ENCODE assay signal across 8 mouse cellular contexts in genomic region chr2:154568329-154569070, GRCm38 (mm10). TPM values are rescaled to one million over a fixed set of nuclear protein-coding genes. Genes with fewer than 3 reads are reported as not detected.
A peak's percentile ranks its signal among the peaks of the same experiment; 100 is the strongest.
DNase-seq lines count a peak whose midpoint lies in the region; ATAC-seq and TF ChIP-seq lines count a peak whose summit lies in the region.

No protein-coding gene starts in this region.

- 49% methylated on average over 10 of the region's 10 CpGs for WGBS in thymus, adult 2 months
- 8% methylated on average over 10 of the region's 10 CpGs for WGBS in lung, embryonic 16.5 days
- WGBS in stomach, embryonic 15.5 days: 10% methylated on average over 10 of the region's 10 CpGs

- H3K4me1 ChIP-seq in thymus, adult 2 months (replicated peaks; ENCODE audit: control insufficient read depth, insufficient read depth, low read length): peaks cover 24% of the 10 kb centered on the region
- peaks cover 38% of the 10 kb centered on the region for H3K4me1 ChIP-seq in lung, embryonic 16.5 days (replicated peaks; ENCODE audit: control insufficient read depth, insufficient read depth, low read length)
- peaks cover 31% of the 10 kb centered on the region for H3K4me1 ChIP-seq in stomach, embryonic 15.5 days

- H3K4me3 ChIP-seq in thymus, adult 2 months (ENCODE audit: control insufficient read depth, insufficient read depth, low read length): peak overlapping the region; percentile 52
- H3K4me3 ChIP-seq in lung, embryonic 16.5 days (ENCODE audit: low read length): peak overlapping the region; percentile 80
- H3K4me3 ChIP-seq in stomach, embryonic 15.5 days (replicated peaks): peak overlapping the region; percentile 89

- no peaks in the 10 kb centered on the region for H3K36me3 ChIP-seq in thymus, adult 2 months (ENCODE audit: control insufficient read depth, insufficient read depth, low read length)
- peaks cover 4% of the 10 kb centered on the region; the same call in 1 of the 2 replicates for H3K36me3 ChIP-seq in lung, embryonic 16.5 days (ENCODE audit: control insufficient read depth, insufficient read depth, low read length)
- peaks cover 8% of the 10 kb centered on the region; the same call in 1 of the 2 replicates for H3K36me3 ChIP-seq in stomach, embryonic 15.5 days

- peak; percentile 26 for DNase-seq in adrenal gland, adult 2 months
- no peak for DNase-seq in adrenal gland, postnatal 25 days
- no peak for DNase-seq in thymus, adult 2 months
- DNase-seq in thymus, postnatal 10 days (ENCODE audit: low spot score in 2 of 2): no peak
- DNase-seq in heart, postnatal 14 days: peak; percentile 39 to 50
- DNase-seq in B cell, adult 2 months: no peak

- no peak for ATAC-seq in lung, embryonic 16.5 days (ENCODE audit: low read depth)
- no peak for ATAC-seq in stomach, embryonic 15.5 days (ENCODE audit: insufficient read depth, low FRiP score, low read depth)

- no peaks in the 10 kb centered on the region for H3K27me3 ChIP-seq in thymus, adult 2 months (ENCODE audit: control insufficient read depth, insufficient read depth, low read length)
- no peaks in the 10 kb centered on the region for H3K27me3 ChIP-seq in lung, embryonic 16.5 days (ENCODE audit: control insufficient read depth, insufficient read depth, low read depth, low read length)
- no peaks in the 10 kb centered on the region for H3K27me3 ChIP-seq in stomach, embryonic 15.5 days (replicated peaks)

- no peak for TF ChIP-seq CTCF in thymus, adult 2 months (IDR thresholded peaks at IDR 0.05; ENCODE audit: borderline replicate concordance, control insufficient read depth, extremely low read depth, insufficient read depth, low read length, poor library complexity)

- peak overlapping the region; percentile 75 for H3K4me2 ChIP-seq in lung, embryonic 16.5 days (ENCODE audit: low read depth, low read length)
- peak overlapping the region; percentile 84 for H3K4me2 ChIP-seq in stomach, embryonic 15.5 days

- TF ChIP-seq POLR2A in thymus, adult 2 months (IDR thresholded peaks at IDR 0.05; ENCODE audit: control insufficient read depth, extremely low read depth, insufficient read depth, low read length, poor library complexity): no peak

- peak overlapping the region; percentile 80 for H3K9ac ChIP-seq in lung, embryonic 16.5 days (ENCODE audit: low read length)
- H3K9ac ChIP-seq in stomach, embryonic 15.5 days: peak overlapping the region; percentile 45

- no peak overlapping the region for H3K27ac ChIP-seq in thymus, adult 2 months (ENCODE audit: control insufficient read depth, insufficient read depth, low read length)
- peak overlapping the region; percentile 88 for H3K27ac ChIP-seq in lung, embryonic 16.5 days (ENCODE audit: low read length)
- peak overlapping the region; percentile 93 for H3K27ac ChIP-seq in stomach, embryonic 15.5 days

- intact Hi-C loops in heart, postnatal 14 days (cut with DNase I): loop anchor here (2.0 kb wide), 1 partner anchor 44 kb away; the partner anchor contains the start of genes 4930519P11Rik and Zfp341

- no peaks in the 10 kb centered on the region for H3K9me3 ChIP-seq in lung, embryonic 16.5 days (ENCODE audit: control insufficient read depth, low read length)
- H3K9me3 ChIP-seq in stomach, embryonic 15.5 days: no peaks in the 10 kb centered on the region

RNA-seq across cellular contexts. Expression of gene E2f1, which starts 1.2 kb away (rescaled TPM):
- 1 to 10 TPM; 7.4 to 8.7 TPM for total RNA-seq in adrenal gland, adult 2 months (2021)
- 12.3 and 14.9 TPM in 2 replicates for polyA plus RNA-seq in adrenal gland, adult 2 months (2012; rRNA removed)
- total RNA-seq in adrenal gland, postnatal 25 days (2021): 11.2 and 13.2 TPM in 2 replicates
- 34.0 and 50.3 TPM in 2 replicates for polyA plus RNA-seq in thymus, adult 2 months (2012; rRNA removed)
- total RNA-seq in heart, postnatal 14 days (2021): 1 to 10 TPM; 2.2 to 4.3 TPM
- polyA plus RNA-seq in lung, embryonic 16.5 days (2015; fragmentation: Nextera tagmentation; extraction: Ambion mirVana): 15.6 and 21.3 TPM in 2 replicates
- 20.2 and 21.1 TPM in 2 replicates for polyA plus RNA-seq in stomach, embryonic 15.5 days (2015; fragmentation: Nextera tagmentation; extraction: Ambion mirVana)

RNA-seq across cellular contexts. Expression of gene Necab3, which starts 9.8 kb away (rescaled TPM):
- total RNA-seq in adrenal gland, adult 2 months (2021): 1 to 10 TPM; 1.5 to 1.6 TPM
- polyA plus RNA-seq in adrenal gland, adult 2 months (2012; rRNA removed): 3.3 and 4.3 TPM in 2 replicates
- total RNA-seq in adrenal gland, postnatal 25 days (2021): 2.0 and 2.1 TPM in 2 replicates
- polyA plus RNA-seq in thymus, adult 2 months (2012; rRNA removed): 14.8 and 15.7 TPM in 2 replicates
- total RNA-seq in heart, postnatal 14 days (2021): 1 to 10 TPM in 1 of 2 experiments, under 1 TPM in 1; 0.90 to 1.2 TPM
- polyA plus RNA-seq in lung, embryonic 16.5 days (2015; fragmentation: Nextera tagmentation; extraction: Ambion mirVana): 2.7 and 4.4 TPM in 2 replicates
- polyA plus RNA-seq in stomach, embryonic 15.5 days (2015; fragmentation: Nextera tagmentation; extraction: Ambion mirVana): 2.4 and 2.5 TPM in 2 replicates

RNA-seq across cellular contexts. Expression of gene Actl10, which starts 16.9 kb away (rescaled TPM):
- not detected for total RNA-seq in adrenal gland, adult 2 months (2021)
- not detected in 2 replicates for polyA plus RNA-seq in adrenal gland, adult 2 months (2012; rRNA removed)
- 0.21 TPM in 1 of 2 replicates, not detected in the other for total RNA-seq in adrenal gland, postnatal 25 days (2021)
- 0.11 and 0.47 TPM in 2 replicates for polyA plus RNA-seq in thymus, adult 2 months (2012; rRNA removed)
- not detected for total RNA-seq in heart, postnatal 14 days (2021)
- 0.33 and 0.35 TPM in 2 replicates for polyA plus RNA-seq in lung, embryonic 16.5 days (2015; fragmentation: Nextera tagmentation; extraction: Ambion mirVana)
- 0.12 and 0.37 TPM in 2 replicates for polyA plus RNA-seq in stomach, embryonic 15.5 days (2015; fragmentation: Nextera tagmentation; extraction: Ambion mirVana)

RNA-seq across cellular contexts. Expression of gene 1700003F12Rik, which starts 21.6 kb away (rescaled TPM):
- not detected for total RNA-seq in adrenal gland, adult 2 months (2021)
- 0.79 and 1.2 TPM in 2 replicates for polyA plus RNA-seq in adrenal gland, adult 2 months (2012; rRNA removed)
- total RNA-seq in adrenal gland, postnatal 25 days (2021): not detected in 2 replicates
- polyA plus RNA-seq in thymus, adult 2 months (2012; rRNA removed): 2.0 and 3.3 TPM in 2 replicates
- under 1 TPM in 1 of 2 experiments, not detected in 1; 0.43 TPM for total RNA-seq in heart, postnatal 14 days (2021)
- 0.54 and 1.1 TPM in 2 replicates for polyA plus RNA-seq in lung, embryonic 16.5 days (2015; fragmentation: Nextera tagmentation; extraction: Ambion mirVana)
- polyA plus RNA-seq in stomach, embryonic 15.5 days (2015; fragmentation: Nextera tagmentation; extraction: Ambion mirVana): 0.59 and 1.5 TPM in 2 replicates

RNA-seq across cellular contexts. Expression of gene Pxmp4, which starts 35.0 kb away (rescaled TPM):
- total RNA-seq in adrenal gland, adult 2 months (2021): 10 to 100 TPM; 34.7 to 36.6 TPM
- 48.1 and 55.5 TPM in 2 replicates for polyA plus RNA-seq in adrenal gland, adult 2 months (2012; rRNA removed)
- total RNA-seq in adrenal gland, postnatal 25 days (2021): 32.7 and 34.3 TPM in 2 replicates
- 70.7 and 71.7 TPM in 2 replicates for polyA plus RNA-seq in thymus, adult 2 months (2012; rRNA removed)
- total RNA-seq in heart, postnatal 14 days (2021): 10 to 100 TPM; 23.8 to 28.5 TPM
- 31.4 and 33.1 TPM in 2 replicates for polyA plus RNA-seq in lung, embryonic 16.5 days (2015; fragmentation: Nextera tagmentation; extraction: Ambion mirVana)
- 26.8 and 30.2 TPM in 2 replicates for polyA plus RNA-seq in stomach, embryonic 15.5 days (2015; fragmentation: Nextera tagmentation; extraction: Ambion mirVana)

Comparison
In these comparisons a context has a peak if more than half of its experiments do, and no peak if none do; other contexts are left out.
1. DNase-seq: peak in adrenal gland, adult 2 months (single experiment) and heart, postnatal 14 days (2 of 2); none in adrenal gland, postnatal 25 days (single experiment), thymus, adult 2 months (single experiment), thymus, postnatal 10 days (0 of 2) and B cell, adult 2 months (0 of 2).
2. Peak in every context shown above with its lines, with median percentiles within 50 percentile points of each other: H3K4me3 ChIP-seq.